Mouse (Mus musculus): Measurements from ENCODE around the gene Sf1. TPM values are rescaled to one million over a fixed set of nuclear protein-coding genes. Genes with fewer than 3 reads are reported as not detected.

Gene Sf1
- 1,000 to 10,000 TPM in 1 of 2 experiments, 100 to 1,000 TPM in 1; 947 to 1,030 TPM for total RNA-seq (2023)

GRCm38 (mm10) chr19:6363411-6364240, at the start of gene Sf1:
Gene Sf1 (plus strand): TSS chr19:6363690.

GRCm38 (mm10) chr19:6334673-6335457, 28.6 kb upstream of the Sf1 start, which contains the start of gene Men1:
Gene Men1 (plus strand): TSS chr19:6334979.

DNA sequence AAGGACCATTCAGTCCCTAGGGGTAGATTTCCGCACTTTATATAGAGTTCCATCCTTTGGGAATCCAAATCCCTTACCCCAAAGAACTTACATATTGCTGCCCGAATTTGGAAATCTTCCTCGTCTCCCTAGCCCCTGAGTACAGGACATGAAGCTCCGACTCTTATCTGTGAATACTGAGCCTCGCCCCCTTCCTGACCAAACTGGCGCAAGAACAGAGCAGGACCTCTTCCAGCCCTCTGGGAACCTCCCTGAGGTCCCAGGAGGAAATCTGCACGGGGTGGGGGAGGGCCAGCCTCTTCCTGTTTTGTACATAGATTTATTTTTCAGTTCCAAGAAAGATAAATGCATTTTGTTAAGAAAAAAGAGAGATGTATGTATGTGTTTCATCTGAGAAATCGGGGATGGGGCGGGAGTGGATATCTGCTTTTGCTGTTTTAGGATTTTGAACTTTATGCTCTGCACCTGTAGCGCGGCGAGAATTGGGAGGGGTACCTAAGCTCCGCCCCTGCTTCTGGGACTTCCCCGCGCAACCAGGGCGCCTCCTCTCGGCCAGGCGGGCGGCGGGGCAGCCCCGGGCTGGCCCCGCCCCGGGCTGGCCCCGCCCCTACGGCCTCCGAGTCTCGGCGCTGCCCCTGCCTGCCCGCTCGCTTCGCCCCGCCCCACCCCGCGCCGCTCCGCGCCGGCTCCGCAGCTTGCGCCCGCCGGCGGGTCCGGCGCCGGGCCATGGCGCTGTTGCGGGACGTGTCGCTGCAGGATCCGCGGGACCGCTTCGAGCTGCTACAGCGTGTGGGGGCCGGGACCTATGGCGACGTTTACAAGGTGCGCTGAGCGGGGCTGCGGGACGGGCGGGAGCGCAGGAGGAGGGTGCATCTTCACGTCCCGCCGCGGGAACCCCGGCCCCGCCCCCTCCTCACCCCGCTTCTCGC, 22.7 kb upstream of the Sf1 start, which contains the start of gene Map4k2:
Gene Map4k2, plus strand, starts transcription at position 612 of the 929 bp plus-strand sequence.

GRCm38 (mm10) chr19:6384128-6384527, 20.6 kb downstream of the Sf1 start, which contains the start of gene Pygm:
Gene Pygm (plus strand): TSS chr19:6384399.

DNA sequence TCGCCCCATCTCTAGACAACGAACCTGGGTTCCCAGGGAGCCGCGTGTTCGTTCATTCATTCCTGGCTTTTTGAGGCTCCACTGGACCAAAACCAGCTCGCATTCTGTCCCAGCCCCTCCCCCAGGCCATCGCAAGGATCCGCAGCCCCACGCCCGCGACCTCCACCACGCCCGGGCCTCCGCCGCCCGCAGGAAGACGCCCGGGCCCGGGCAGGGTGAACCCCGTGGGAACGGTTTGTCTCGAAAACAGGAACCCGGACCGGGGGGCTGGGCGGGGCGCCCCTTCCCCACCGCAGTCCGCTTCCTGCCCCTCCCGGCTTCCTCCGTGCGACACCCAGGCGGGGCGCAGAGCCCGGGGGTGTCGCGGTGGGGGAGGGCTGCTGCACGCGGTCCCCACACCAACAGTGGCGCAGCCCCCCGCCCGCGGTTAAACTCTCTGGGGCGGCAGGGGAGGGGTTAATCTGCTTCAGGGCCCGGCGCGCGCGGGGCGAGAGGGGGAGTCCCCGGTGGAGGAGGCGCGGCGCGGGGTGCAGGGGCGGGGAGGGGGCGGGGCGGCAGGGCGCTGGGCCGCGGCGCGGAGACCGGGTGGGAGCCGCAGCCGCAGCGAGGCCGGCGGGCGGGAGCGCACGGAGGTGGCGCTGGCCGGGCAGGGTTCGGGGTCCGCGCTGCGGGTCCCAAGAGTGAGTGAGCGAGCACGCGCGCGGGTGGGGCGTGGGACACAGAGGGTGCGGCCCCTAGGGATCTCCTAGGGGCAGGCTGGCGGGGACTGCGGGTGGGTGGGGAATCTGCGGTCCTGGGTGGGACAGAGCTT, 36.0 kb downstream of the Sf1 start, which contains the start of gene Rasgrp2:
Gene Rasgrp2, plus strand, starts transcription at position 56 of the 811 bp plus-strand sequence.

DNA sequence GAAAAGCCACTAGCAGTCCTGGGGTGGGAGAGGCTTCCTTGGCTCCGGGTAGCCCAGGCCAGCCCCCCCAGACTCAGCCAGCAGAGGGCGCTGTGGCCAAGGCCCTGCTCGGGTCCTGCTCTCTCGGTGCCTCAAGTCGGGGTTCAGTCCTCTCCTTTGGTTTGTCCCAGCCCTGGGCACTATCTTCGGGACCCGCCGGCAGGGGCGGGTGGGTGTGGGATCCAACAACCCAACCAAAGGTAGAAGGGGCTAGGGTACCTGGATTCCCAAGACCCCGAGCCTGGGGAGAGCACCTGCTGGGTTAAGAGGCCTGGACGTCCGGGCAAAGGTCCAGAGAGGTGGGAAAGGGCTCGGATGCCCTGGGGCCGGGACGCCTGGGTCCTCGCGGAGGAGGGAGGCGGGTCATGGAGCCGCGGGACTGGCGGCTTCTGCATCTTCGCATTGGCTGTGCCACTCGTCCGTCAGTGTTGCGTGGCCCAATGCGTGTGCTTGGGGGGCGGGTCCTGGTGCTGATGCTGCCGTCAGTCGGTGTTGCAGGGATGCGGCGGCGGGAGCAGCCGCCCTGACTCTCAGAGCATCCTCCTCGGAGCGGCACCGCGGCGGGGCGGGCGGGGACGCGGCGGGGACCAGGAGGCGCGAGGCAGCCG, 54.9 kb downstream of the Sf1 start, which contains the start of gene Nrxn2:
Gene Nrxn2, plus strand, starts transcription at position 499 of the 647 bp plus-strand sequence.

Other genes starting within 250 kb of the Sf1 start
- 10 to 100 TPM; 10.7 to 14.0 TPM for gene Sac3d1, start 245.0 kb upstream of the Sf1 start, total RNA-seq (2023)
- gene Snx15, start 235.4 kb upstream of the Sf1 start, total RNA-seq (2023): 10 to 100 TPM; 33.6 to 39.4 TPM
- gene Batf2, start 222.7 kb upstream of the Sf1 start, total RNA-seq (2023): under 1 TPM in 1 of 2 experiments, not detected in 1; 0.95 TPM
- gene Arl2, start 222.1 kb upstream of the Sf1 start, total RNA-seq (2023): 10 to 100 TPM; 24.3 to 25.9 TPM
- not detected for gene Majin, start 179.3 kb upstream of the Sf1 start, total RNA-seq (2023)
- gene Gpha2, start 137.3 kb upstream of the Sf1 start, total RNA-seq (2023): not detected
- gene Ppp2r5b, start 127.8 kb upstream of the Sf1 start, total RNA-seq (2023): 10 to 100 TPM; 20.3 to 31.1 TPM
- 100 to 1,000 TPM; 171 to 195 TPM for gene Atg2a, start 122.0 kb upstream of the Sf1 start, total RNA-seq (2023)
- 10 to 100 TPM; 40.0 to 48.7 TPM for gene Ehd1, start 87.0 kb upstream of the Sf1 start, total RNA-seq (2023)
- 1 to 10 TPM; 5.8 to 7.4 TPM for gene Cdc42bpg, start 57.2 kb upstream of the Sf1 start, total RNA-seq (2023)
- gene Men1, start 28.7 kb upstream of the Sf1 start, total RNA-seq (2023): 10 to 100 TPM; 39.7 to 51.0 TPM
- 100 to 1,000 TPM; 548 to 585 TPM for gene Map4k2, start 22.6 kb upstream of the Sf1 start, total RNA-seq (2023)
- gene Pygm, start 20.7 kb downstream of the Sf1 start, total RNA-seq (2023): 10 to 100 TPM; 21.7 to 40.8 TPM
- 100 to 1,000 TPM; 784 to 789 TPM for gene Rasgrp2, start 35.6 kb downstream of the Sf1 start, total RNA-seq (2023)
- under 1 TPM; 0.15 to 0.55 TPM for gene Nrxn2, start 55.0 kb downstream of the Sf1 start, total RNA-seq (2023)
- gene Slc22a12, start 179.3 kb downstream of the Sf1 start, total RNA-seq (2023): not detected